Mouse (Mus musculus) limb, embryonic 12.5 days (tissue): ENCODE data around the gene Ago3. TPM values are rescaled to one million over a fixed set of nuclear protein-coding genes. Genes with fewer than 3 reads are reported as not detected.

Source experiments
- ATAC-seq: fragments of 200-750 bp; cut with Nextera tagmentation; 2 replicates; pipeline ENCODE4 v1.8.0; 2017; ENCODE audit warnings: low read depth, moderate TSS enrichment; ENCODE audit not compliant: insufficient number of reproducible peaks, insufficient read depth, low FRiP score, low TSS enrichment
- H3K27ac ChIP-seq: fragments of 300-500 bp; sonication (generic); 2 replicates; pipeline ENCODE4 v1.5.1; 2016; ENCODE audit warnings: mild to moderate bottlenecking, moderate library complexity
- H3K27me3 ChIP-seq: fragments of 300-500 bp; sonication (generic); 2 replicates; pipeline ENCODE4 v1.6.1; 2016; ENCODE audit warnings: mild to moderate bottlenecking, moderate library complexity
- H3K36me3 ChIP-seq: fragments of 300-500 bp; sonication (generic); 2 replicates; pipeline ENCODE4 v1.6.1; 2016; ENCODE audit warnings: mild to moderate bottlenecking, moderate library complexity
- H3K4me1 ChIP-seq: fragments of 300-500 bp; sonication (generic); replicated peaks from 2 replicates; pipeline ENCODE4 v1.6.1; 2016
- H3K4me2 ChIP-seq: fragments of 300-500 bp; sonication (generic); 2 replicates; pipeline ENCODE4 v1.6.1; 2016; ENCODE audit warnings: mild to moderate bottlenecking, moderate library complexity
- H3K4me3 ChIP-seq: fragments of 300-500 bp; sonication (generic); replicated peaks from 2 replicates; pipeline ENCODE4 v1.5.1; 2016; ENCODE audit warnings: mild to moderate bottlenecking
- H3K9ac ChIP-seq: fragments of 300-500 bp; sonication (generic); replicated peaks from 2 replicates; pipeline ENCODE4 v1.6.1; 2016; ENCODE audit warnings: mild to moderate bottlenecking, moderate library complexity
- H3K9me3 ChIP-seq: fragments of 300-500 bp; sonication (generic); 2 replicates; pipeline ENCODE4 v1.6.1; 2016; ENCODE audit warnings: mild to moderate bottlenecking, moderate library complexity
- WGBS: fragments of 180-500 bp; shearing (Covaris S2); methylation state at CpG from one replicate; pipeline ENCODE4 v1.1.7; 2016; 5-methylcytosine and 5-hydroxymethylcytosine counted together
- polyA plus RNA-seq: library from polyadenylated mRNA; unstranded; fragments of >200 nt; fragmentation: Nextera tagmentation; extraction: Ambion mirVana; gene quantifications from 2 replicates; pipeline ENCODE4 v1.2.1, GENCODE M21; 2016

Gene Ago3
- polyA plus RNA-seq, 1 experiment from 2014 or later = 18.8 TPM

DNA sequence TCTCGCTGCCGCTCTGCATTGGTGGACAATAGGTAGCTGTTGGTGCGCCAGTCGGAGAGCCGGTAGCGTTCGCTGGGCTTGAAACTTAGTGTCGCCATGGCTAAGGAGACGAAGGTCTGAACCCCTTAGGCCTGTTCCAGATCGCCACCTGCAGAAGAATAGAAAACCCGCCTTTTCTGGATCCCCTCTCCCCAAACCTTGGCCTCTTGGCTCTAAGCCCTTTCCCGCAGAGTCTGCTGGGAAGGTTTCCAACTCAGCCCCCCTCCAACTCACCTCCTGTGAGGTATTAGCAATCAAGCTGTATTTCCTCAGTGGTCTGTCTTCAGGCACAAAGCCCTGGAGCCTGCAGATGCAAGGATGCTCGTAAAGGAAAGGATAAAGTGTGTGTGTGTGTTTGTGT lies 104.5 kb downstream of the Ago3 start:
- Histone ChIP-seq H3K4me1 (peaks cover 23% of the 10 kb centered on the region), H3K4me3 (0 out of 2 replicates have a peak overlapping the region, but pooled peaks have one; percentile 19), H3K9ac (peak overlapping the region; percentile 42; the same call in 1 of the 2 replicates), H3K36me3 (no peaks in the 10 kb centered on the region), H3K27me3 (peaks cover 46% of the 10 kb centered on the region), H3K4me2 (peak overlapping the region; percentile 51), H3K9me3 (no peaks in the 10 kb centered on the region), H3K27ac (peak overlapping the region; percentile 42; the same call in 1 of the 2 replicates)
- 26% methylated on average over 13 of the region's 13 CpGs for WGBS
- no peak for ATAC-seq

GRCm38 (mm10) chr4:126322646-126323045 lies 106.7 kb downstream of the Ago3 start:
- no peak overlapping the region for H3K9ac ChIP-seq
- H3K4me1 ChIP-seq = peaks cover 24% of the 10 kb centered on the region
- H3K27me3 ChIP-seq = peaks cover 46% of the 10 kb centered on the region
- H3K36me3 ChIP-seq = peaks cover 20% of the 10 kb centered on the region
- H3K4me3 ChIP-seq = no peak overlapping the region
- no peak overlapping the region for H3K27ac ChIP-seq
- no peaks in the 10 kb centered on the region for H3K9me3 ChIP-seq
- no peak overlapping the region for H3K4me2 ChIP-seq
- 91% methylated on average over 13 of the region's 13 CpGs for WGBS
- ATAC-seq = no peak

GRCm38 (mm10) chr4:126321854-126322511 lies 107.4 kb downstream of the Ago3 start:
- WGBS = 53% methylated on average over 28 of the region's 28 CpGs
- no peak; the same call in 1 of the 2 replicates for ATAC-seq
- no peak overlapping the region for H3K9ac ChIP-seq
- H3K27ac ChIP-seq = no peak overlapping the region
- peaks cover 27% of the 10 kb centered on the region for H3K36me3 ChIP-seq
- peak overlapping the region; percentile 86 for H3K4me3 ChIP-seq
- peaks cover 24% of the 10 kb centered on the region for H3K4me1 ChIP-seq
- H3K4me2 ChIP-seq = peak overlapping the region; percentile 84
- H3K9me3 ChIP-seq = no peaks in the 10 kb centered on the region
- H3K27me3 ChIP-seq = peaks cover 43% of the 10 kb centered on the region

GRCm38 (mm10) chr4:126321111-126321853 lies 108.1 kb downstream of the Ago3 start, which contains the start of gene Adprhl2:
Adprhl2 (minus strand) TSS chr4:126321703.
- Histone ChIP-seq H3K4me2 (peak within 1 kb of the TSS; percentile 84), H3K4me1 (peaks cover 24% of the 10 kb centered on the region), H3K27ac (peak within 1 kb of the TSS; percentile 83), H3K4me3 (peak within 1 kb of the TSS; percentile 86), H3K36me3 (peaks cover 34% of the 10 kb centered on the region), H3K9me3 (no peaks in the 10 kb centered on the region), H3K27me3 (peaks cover 41% of the 10 kb centered on the region), H3K9ac (peak within 1 kb of the TSS; percentile 79)
- ATAC-seq = peak; percentile 69
- WGBS = under 1% methylated on average over 71 of the region's 80 CpGs

DNA sequence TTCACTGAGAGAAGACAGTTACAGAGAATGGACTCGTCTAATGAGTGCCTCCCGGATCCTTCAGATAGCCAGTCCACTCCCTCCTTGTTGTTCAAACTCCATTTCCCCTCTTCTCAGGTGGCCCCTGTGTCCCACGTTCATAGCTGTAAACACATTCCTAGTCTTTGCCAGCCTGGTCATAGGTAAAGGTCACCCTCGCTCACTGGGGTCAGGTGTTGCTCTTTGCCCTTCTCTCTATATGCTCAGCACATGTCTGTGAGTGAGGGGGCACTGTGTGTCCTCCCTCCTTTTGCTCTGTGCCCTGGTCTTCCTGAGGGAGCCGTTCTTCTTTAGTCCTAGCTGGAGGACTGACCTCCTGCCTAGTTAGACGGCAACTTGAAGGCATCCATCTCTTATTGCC lies 109.5 kb downstream of the Ago3 start:
- Histone ChIP-seq H3K27me3 (peaks cover 29% of the 10 kb centered on the region), H3K36me3 (peaks cover 49% of the 10 kb centered on the region), H3K9ac (no peak overlapping the region), H3K9me3 (no peaks in the 10 kb centered on the region), H3K27ac (no peak overlapping the region), H3K4me3 (no peak overlapping the region), H3K4me1 (peaks cover 17% of the 10 kb centered on the region), H3K4me2 (no peak overlapping the region)
- WGBS = 91% methylated on average over 6 of the region's 6 CpGs
- ATAC-seq = no peak

GRCm38 (mm10) chr4:126316443-126317040 lies 112.8 kb downstream of the Ago3 start:
- H3K4me1 ChIP-seq = peaks cover 30% of the 10 kb centered on the region
- 92% methylated on average over 13 of the region's 13 CpGs for WGBS

DNA sequence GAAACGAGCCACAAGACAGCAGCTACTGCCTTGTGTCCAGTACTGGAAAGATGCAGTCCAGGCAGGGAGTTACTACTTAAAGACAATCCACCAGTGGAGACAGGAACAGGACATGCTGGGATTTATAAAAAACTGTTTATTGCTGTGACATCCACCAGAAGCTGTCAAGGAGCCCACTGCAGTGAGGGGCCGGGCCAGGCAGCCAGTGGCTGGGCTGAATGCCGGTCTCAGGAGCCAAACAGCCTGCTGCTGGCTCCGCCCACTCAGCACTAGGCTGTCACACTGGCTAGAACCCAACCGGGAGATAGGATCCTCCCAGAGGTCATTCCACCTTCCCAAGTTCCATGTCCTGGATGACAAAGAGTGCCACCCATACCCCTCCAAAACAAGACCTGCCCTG lies 113.4 kb downstream of the Ago3 start:
- Histone ChIP-seq H3K27me3 (no peaks in the 10 kb centered on the region), H3K36me3 (peaks cover 50% of the 10 kb centered on the region), H3K4me3 (no peak overlapping the region), H3K9ac (no peak overlapping the region), H3K9me3 (no peaks in the 10 kb centered on the region), H3K4me2 (no peak overlapping the region), H3K4me1 (peaks cover 30% of the 10 kb centered on the region), H3K27ac (no peak overlapping the region)
- 43% methylated on average over 5 of the region's 5 CpGs for WGBS
- ATAC-seq = no peak

More at GRCm38 (mm10) chr4:126316443-126317040, 112.8 kb downstream of the Ago3 start:
- Histone ChIP-seq H3K27ac (no peak overlapping the region), H3K9ac (no peak overlapping the region), H3K36me3 (peaks cover 50% of the 10 kb centered on the region), H3K4me2 (no peak overlapping the region), H3K9me3 (no peaks in the 10 kb centered on the region), H3K4me3 (no peak overlapping the region), H3K27me3 (no peaks in the 10 kb centered on the region)
- no peak for ATAC-seq

GRCm38 (mm10) chr4:126314393-126314792 lies 115.0 kb downstream of the Ago3 start:
- Histone ChIP-seq H3K4me2 (no peak overlapping the region), H3K27me3 (no peaks in the 10 kb centered on the region), H3K9ac (no peak overlapping the region), H3K36me3 (peaks cover 46% of the 10 kb centered on the region), H3K4me3 (no peak overlapping the region), H3K27ac (peak overlapping the region; percentile 60), H3K9me3 (no peaks in the 10 kb centered on the region), H3K4me1 (peaks cover 24% of the 10 kb centered on the region)
- no peak for ATAC-seq
- WGBS = 42% methylated on average over 10 of the region's 10 CpGs

- H3K36me3 ChIP-seq = peaks cover 35% of the 10 kb centered on the region
- H3K4me1 ChIP-seq = peaks cover 28% of the 10 kb centered on the region
- WGBS = 28% methylated on average over 5 of the region's 5 CpGs
- 0 out of 2 replicates have a peak, but pooled peaks cover 3% of the 10 kb centered on the region for H3K27me3 ChIP-seq
- H3K4me2 ChIP-seq = no peak overlapping the region
- H3K9ac ChIP-seq = 0 out of 2 replicates have a peak overlapping the region, but pooled peaks have one; percentile 12
- no peak overlapping the region for H3K4me3 ChIP-seq
- peak overlapping the region; percentile 70 for H3K27ac ChIP-seq
- ATAC-seq = no peak
- no peaks in the 10 kb centered on the region for H3K9me3 ChIP-seq
Observed at GRCm38 (mm10) chr4:126313202-126313601, 116.2 kb downstream of the Ago3 start.

- WGBS = 90% methylated on average over 16 of the region's 16 CpGs
- no peak overlapping the region for H3K27ac ChIP-seq
- H3K4me2 ChIP-seq = no peak overlapping the region
- H3K9ac ChIP-seq = no peak overlapping the region
- no peak for ATAC-seq
- H3K9me3 ChIP-seq = no peaks in the 10 kb centered on the region
- no peak overlapping the region for H3K4me3 ChIP-seq
- 0 out of 2 replicates have a peak, but pooled peaks cover 3% of the 10 kb centered on the region for H3K27me3 ChIP-seq
- H3K4me1 ChIP-seq = peaks cover 28% of the 10 kb centered on the region
- peaks cover 20% of the 10 kb centered on the region for H3K36me3 ChIP-seq
Observed at GRCm38 (mm10) chr4:126311566-126312200, 117.7 kb downstream of the Ago3 start.
